8 mouse cellular contexts compared by ENCODE assay signal in genomic region chr7:116247377-116247729, GRCm38 (mm10).
DNase-seq lines count a peak whose midpoint lies in the region; ATAC-seq lines count a peak whose summit lies in the region.

No protein-coding gene starts in this region.

- peaks cover 10% of the 10 kb centered on the region; the same call in 1 of the 2 replicates for H3K4me1 ChIP-seq in intestine, embryonic 14.5 days (replicated peaks; ENCODE audit: control insufficient read depth, insufficient read depth, low read length)
- peaks cover 10% of the 10 kb centered on the region for H3K4me1 ChIP-seq in intestine, embryonic 16.5 days (ENCODE audit: control insufficient read depth, insufficient read depth, low read length)
- peaks cover 16% of the 10 kb centered on the region for H3K4me1 ChIP-seq in forebrain, embryonic 16.5 days (replicated peaks; ENCODE audit: control insufficient read depth, insufficient read depth, low read length)
- H3K4me1 ChIP-seq in liver, embryonic 12.5 days = peaks cover 21% of the 10 kb centered on the region

- H3K9ac ChIP-seq in intestine, embryonic 14.5 days (ENCODE audit: low read length) = no peak overlapping the region
- no peak overlapping the region for H3K9ac ChIP-seq in intestine, embryonic 16.5 days (ENCODE audit: low read depth, low read length)
- no peak overlapping the region for H3K9ac ChIP-seq in forebrain, embryonic 16.5 days (replicated peaks; ENCODE audit: low read depth, low read length)
- no peak overlapping the region for H3K9ac ChIP-seq in liver, embryonic 12.5 days

- H3K27ac ChIP-seq in intestine, embryonic 14.5 days (ENCODE audit: low read depth) = no peak overlapping the region
- no peak overlapping the region for H3K27ac ChIP-seq in intestine, embryonic 16.5 days (ENCODE audit: low read length)
- H3K27ac ChIP-seq in forebrain, embryonic 16.5 days (ENCODE audit: low read length) = no peak overlapping the region
- H3K27ac ChIP-seq in liver, embryonic 12.5 days = no peak overlapping the region

- no peak for ATAC-seq in intestine, embryonic 14.5 days (replicated peaks; ENCODE audit: low FRiP score, low TSS enrichment, low read depth)
- no peak; the same call in 1 of the 2 replicates for ATAC-seq in intestine, embryonic 16.5 days
- ATAC-seq in forebrain, embryonic 16.5 days = no peak
- no peak for ATAC-seq in liver, embryonic 12.5 days

- 16% methylated on average over 7 of the region's 7 CpGs for WGBS in intestine, embryonic 14.5 days
- WGBS in intestine, embryonic 16.5 days = 13% methylated on average over 6 of the region's 7 CpGs
- 13% methylated on average over 6 of the region's 7 CpGs for WGBS in forebrain, embryonic 16.5 days
- 8% methylated on average over 6 of the region's 7 CpGs for WGBS in liver, embryonic 12.5 days (ENCODE audit: insufficient replicate concordance)

- no peak overlapping the region for H3K4me3 ChIP-seq in intestine, embryonic 14.5 days (ENCODE audit: low read depth, low read length)
- H3K4me3 ChIP-seq in intestine, embryonic 16.5 days (ENCODE audit: low read length) = no peak overlapping the region
- H3K4me3 ChIP-seq in forebrain, embryonic 16.5 days (replicated peaks; ENCODE audit: low read length) = no peak overlapping the region
- 0 out of 2 replicates have a peak overlapping the region, but pooled peaks have one; percentile 12 for H3K4me3 ChIP-seq in liver, embryonic 12.5 days

- peak overlapping the region; percentile 15; the same call in 1 of the 2 replicates for H3K4me2 ChIP-seq in intestine, embryonic 14.5 days (ENCODE audit: low read length)
- no peak overlapping the region for H3K4me2 ChIP-seq in intestine, embryonic 16.5 days (ENCODE audit: low read depth, low read length)
- H3K4me2 ChIP-seq in forebrain, embryonic 16.5 days (ENCODE audit: low read length) = peak overlapping the region; percentile 37; the same call in 1 of the 2 replicates
- H3K4me2 ChIP-seq in liver, embryonic 12.5 days = peak overlapping the region; percentile 56

- no peaks in the 10 kb centered on the region for H3K36me3 ChIP-seq in intestine, embryonic 14.5 days (ENCODE audit: control insufficient read depth, insufficient read depth, low read length)
- H3K36me3 ChIP-seq in intestine, embryonic 16.5 days (ENCODE audit: control insufficient read depth, insufficient read depth, low read length) = no peaks in the 10 kb centered on the region
- H3K36me3 ChIP-seq in forebrain, embryonic 16.5 days (ENCODE audit: control insufficient read depth, insufficient read depth) = no peaks in the 10 kb centered on the region
- H3K36me3 ChIP-seq in liver, embryonic 12.5 days = no peaks in the 10 kb centered on the region

- H3K9me3 ChIP-seq in intestine, embryonic 14.5 days (ENCODE audit: control insufficient read depth, low read length) = no peaks in the 10 kb centered on the region
- no peaks in the 10 kb centered on the region for H3K9me3 ChIP-seq in intestine, embryonic 16.5 days (ENCODE audit: control insufficient read depth, low read length)
- no peaks in the 10 kb centered on the region for H3K9me3 ChIP-seq in forebrain, embryonic 16.5 days (ENCODE audit: control insufficient read depth, low read length)
- no peaks in the 10 kb centered on the region for H3K9me3 ChIP-seq in liver, embryonic 12.5 days (replicated peaks)

- DNase-seq in intestine, embryonic 14.5 days (ENCODE audit: low spot score) = no peak
- peak; percentile 30 for DNase-seq in ZHBTc4 (ENCODE audit: low read depth, low spot score)
- peak; percentile 49 for DNase-seq in retina, postnatal 1 day
- no peak for DNase-seq in spleen, postnatal 36 days (ENCODE audit: low spot score in 2 of 2)
- DNase-seq in layer of hippocampus, adult 18-20 months (ENCODE audit: low spot score in 2 of 2) = no peak

- no peaks in the 10 kb centered on the region for H3K27me3 ChIP-seq in intestine, embryonic 14.5 days (replicated peaks; ENCODE audit: control insufficient read depth, insufficient read depth, low read length)
- no peaks in the 10 kb centered on the region for H3K27me3 ChIP-seq in intestine, embryonic 16.5 days (replicated peaks; ENCODE audit: control insufficient read depth, insufficient read depth, low read length)
- H3K27me3 ChIP-seq in forebrain, embryonic 16.5 days (replicated peaks; ENCODE audit: control insufficient read depth, insufficient read depth, low read length) = no peaks in the 10 kb centered on the region
- H3K27me3 ChIP-seq in liver, embryonic 12.5 days (replicated peaks) = no peaks in the 10 kb centered on the region

Comparison
In these comparisons a context has a peak if more than half of its experiments do, and no peak if none do; other contexts are left out.
1. DNase-seq: peak in ZHBTc4 (single experiment) and retina, postnatal 1 day (single experiment); none in intestine, embryonic 14.5 days (single experiment), spleen, postnatal 36 days (0 of 2) and layer of hippocampus, adult 18-20 months (0 of 2).